Mouse (Mus musculus) hindbrain, embryonic 11.5 days (tissue): ENCODE measurements around the gene Rfk. TPM values are rescaled to one million over a fixed set of nuclear protein-coding genes. Genes with fewer than 3 reads are reported as not detected.
A peak's percentile ranks its signal among the peaks of the same experiment; 100 is the strongest.

ENCODE experiments used
- ATAC-seq: fragments of 200-750 bp; cut with Nextera tagmentation; 2 replicates; pipeline ENCODE4 v1.8.0; 2017; ENCODE audit warnings: mild to moderate bottlenecking, moderate TSS enrichment, moderate library complexity; ENCODE audit not compliant: low FRiP score
- DNase-seq: peaks from one replicate; pipeline ENCODE4 v3.0.0-alpha.2; 2015; ENCODE audit warnings: low spot score
- H3K27ac ChIP-seq: fragments of 300-500 bp; sonication (generic); 2 replicates; pipeline ENCODE4 v1.5.1; 2014; ENCODE audit warnings: mild to moderate bottlenecking, low read depth, low read length
- H3K27me3 ChIP-seq: fragments of 300-500 bp; sonication (generic); 2 replicates; pipeline ENCODE4 v1.6.1; 2014; ENCODE audit warnings: mild to moderate bottlenecking, low read length, moderate library complexity, mixed read lengths; ENCODE audit not compliant: control insufficient read depth, insufficient read depth
- H3K36me3 ChIP-seq: fragments of 300-500 bp; sonication (generic); 2 replicates; pipeline ENCODE4 v1.6.1; 2014; ENCODE audit warnings: mild to moderate bottlenecking, low read length, moderate library complexity, mixed read lengths; ENCODE audit not compliant: control insufficient read depth, insufficient read depth
- H3K4me1 ChIP-seq: fragments of 300-500 bp; sonication (generic); replicated peaks from 2 replicates; pipeline ENCODE4 v1.6.1; 2014; ENCODE audit warnings: low read length, mixed read lengths; ENCODE audit not compliant: control insufficient read depth, insufficient read depth
- H3K4me2 ChIP-seq: fragments of 300-500 bp; sonication (generic); replicated peaks from 2 replicates; pipeline ENCODE4 v1.6.1; 2014; ENCODE audit warnings: mild to moderate bottlenecking, low read depth, low read length
- H3K4me3 ChIP-seq: fragments of 300-500 bp; sonication (generic); 2 replicates; pipeline ENCODE4 v1.5.1; 2014; ENCODE audit warnings: low read depth, low read length
- H3K9ac ChIP-seq: fragments of 300-500 bp; sonication (generic); 2 replicates; pipeline ENCODE4 v1.6.1; 2014; ENCODE audit warnings: low read depth, low read length
- H3K9me3 ChIP-seq: fragments of 300-500 bp; sonication (generic); 2 replicates; pipeline ENCODE4 v1.6.1; 2016; ENCODE audit warnings: low read length; ENCODE audit not compliant: control insufficient read depth
- WGBS: fragments of 180-500 bp; shearing (Covaris S2); extraction: QIAGEN DNeasy Blood & Tissue Kit; methylation state at CpG from one replicate; pipeline ENCODE4 v1.1.7; 2014; 5-methylcytosine and 5-hydroxymethylcytosine counted together
- polyA plus RNA-seq: library from polyadenylated mRNA; unstranded; fragments of >200 nt; fragmentation: Nextera tagmentation; extraction: Ambion mirVana; gene quantifications from 2 replicates; pipeline ENCODE4 v1.2.1, GENCODE M21; 2014

Rfk gene
- polyA plus RNA-seq, 1 experiment from 2014 or later, result 82.6 TPM

DNA sequence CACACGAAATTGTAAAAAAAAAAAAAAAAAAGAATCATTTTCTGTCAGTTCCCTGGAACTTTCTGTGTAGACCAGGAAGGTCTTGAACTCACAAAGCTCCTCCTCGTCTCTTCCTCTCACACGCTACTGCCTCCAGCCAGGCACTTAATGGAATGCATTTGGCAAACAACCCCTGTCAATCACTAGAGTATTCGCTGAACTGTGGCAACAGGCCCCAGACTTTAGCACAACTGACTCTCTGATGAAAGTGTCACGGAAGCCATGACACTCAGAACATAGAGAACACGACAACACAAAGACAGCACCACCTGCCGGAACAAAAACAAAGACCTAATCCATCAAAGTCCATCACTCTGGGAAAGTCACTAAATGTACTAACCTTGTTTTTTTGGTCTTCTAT, 24.3 kb upstream of the Rfk start:
- ATAC-seq, result no peak
- Histone ChIP-seq H3K4me2 (no peak overlapping the region), H3K4me3 (no peak overlapping the region), H3K4me1 (no peaks in the 10 kb centered on the region), H3K36me3 (no peaks in the 10 kb centered on the region), H3K27me3 (no peaks in the 10 kb centered on the region), H3K9ac (no peak overlapping the region), H3K27ac (no peak overlapping the region), H3K9me3 (no peaks in the 10 kb centered on the region)
- WGBS, result 41% methylated on average over 7 of the region's 7 CpGs
- DNase-seq, result no peak

DNA sequence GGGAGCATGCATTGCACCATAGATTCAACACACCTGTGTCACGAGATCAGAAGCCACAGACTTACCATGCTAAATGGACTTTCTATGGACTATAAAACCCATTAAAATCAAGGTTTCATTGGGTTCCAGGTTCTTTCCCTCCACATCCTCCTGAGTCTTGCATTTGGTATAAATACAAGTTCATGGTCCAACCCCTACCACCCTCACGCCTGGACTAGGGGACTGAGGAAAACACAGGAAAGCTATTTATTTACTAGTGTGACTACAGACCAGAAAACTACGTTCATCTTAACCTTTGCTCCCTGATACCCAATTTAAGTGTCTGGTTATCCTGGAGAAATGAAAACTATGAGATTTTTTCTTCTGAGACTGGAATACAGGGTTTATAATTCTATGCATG, 21.1 kb upstream of the Rfk start, which contains the start of gene Gcnt1:
Gene Gcnt1, minus strand, starts transcription at position 144 of the 400 bp plus-strand sequence.
- no peaks in the 10 kb centered on the region for H3K4me1 ChIP-seq
- H3K36me3 ChIP-seq, result no peaks in the 10 kb centered on the region
- no peak within 1 kb of the TSS for H3K4me2 ChIP-seq
- H3K9me3 ChIP-seq, result no peaks in the 10 kb centered on the region
- WGBS, result 86% methylated on average over 3 of the region's 3 CpGs
- DNase-seq (no peak), ATAC-seq (no peak)
- no peak within 1 kb of the TSS for H3K27ac ChIP-seq
- no peak within 1 kb of the TSS for H3K9ac ChIP-seq
- H3K27me3 ChIP-seq, result no peaks in the 10 kb centered on the region
- H3K4me3 ChIP-seq, result no peak within 1 kb of the TSS

DNA sequence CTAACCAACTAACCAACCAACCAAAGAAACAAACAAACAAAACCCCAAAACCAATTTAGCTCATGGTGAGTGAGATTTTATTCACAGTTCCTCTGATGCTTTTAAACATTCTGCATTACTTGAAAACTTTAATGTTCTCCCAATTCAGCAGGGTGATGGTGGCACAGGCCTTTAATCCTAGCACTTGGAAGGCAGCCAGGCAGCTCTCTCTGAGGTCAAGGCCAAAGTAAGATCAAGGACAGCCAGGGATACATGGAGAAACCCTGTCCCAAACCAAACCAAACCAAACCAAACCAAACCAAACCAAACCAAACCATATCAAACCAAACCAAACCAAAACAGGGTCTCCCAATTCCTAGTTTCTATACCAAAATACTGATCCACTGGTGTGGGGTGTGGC, 15.0 kb upstream of the Rfk start:
- no peaks in the 10 kb centered on the region for H3K36me3 ChIP-seq
- no peaks in the 10 kb centered on the region for H3K9me3 ChIP-seq
- ATAC-seq, result no peak

DNA sequence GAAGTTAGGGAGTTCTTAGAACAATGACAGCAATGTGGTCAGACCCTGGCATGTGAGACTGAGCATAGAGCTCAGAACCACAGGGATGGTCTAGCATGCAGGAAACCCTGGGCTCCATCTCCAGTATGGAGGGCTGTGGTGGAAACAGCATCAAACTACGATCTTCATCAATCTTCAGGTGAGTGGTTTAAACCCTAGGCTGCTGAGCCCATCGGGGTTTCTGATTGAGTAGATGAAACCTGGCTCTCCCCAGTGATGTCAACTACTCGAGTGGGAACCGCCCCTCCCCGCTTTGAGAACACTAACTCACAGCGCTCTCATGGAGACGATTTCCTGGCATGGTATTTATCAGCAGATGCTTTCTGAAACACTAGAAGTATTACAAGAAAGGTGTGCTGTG, 13.3 kb upstream of the Rfk start:
- no peak overlapping the region for H3K27ac ChIP-seq
- ATAC-seq, result no peak
- 79% methylated on average over 7 of the region's 7 CpGs for WGBS

More for the DNA sequence above, 15.0 kb upstream of the Rfk start:
- no peak overlapping the region for H3K27ac ChIP-seq
- no peak overlapping the region for H3K4me3 ChIP-seq
- no peak overlapping the region for H3K4me2 ChIP-seq
- H3K27me3 ChIP-seq, result no peaks in the 10 kb centered on the region
- no peak overlapping the region for H3K9ac ChIP-seq
- no peaks in the 10 kb centered on the region for H3K4me1 ChIP-seq
- DNase-seq, result no peak

DNA sequence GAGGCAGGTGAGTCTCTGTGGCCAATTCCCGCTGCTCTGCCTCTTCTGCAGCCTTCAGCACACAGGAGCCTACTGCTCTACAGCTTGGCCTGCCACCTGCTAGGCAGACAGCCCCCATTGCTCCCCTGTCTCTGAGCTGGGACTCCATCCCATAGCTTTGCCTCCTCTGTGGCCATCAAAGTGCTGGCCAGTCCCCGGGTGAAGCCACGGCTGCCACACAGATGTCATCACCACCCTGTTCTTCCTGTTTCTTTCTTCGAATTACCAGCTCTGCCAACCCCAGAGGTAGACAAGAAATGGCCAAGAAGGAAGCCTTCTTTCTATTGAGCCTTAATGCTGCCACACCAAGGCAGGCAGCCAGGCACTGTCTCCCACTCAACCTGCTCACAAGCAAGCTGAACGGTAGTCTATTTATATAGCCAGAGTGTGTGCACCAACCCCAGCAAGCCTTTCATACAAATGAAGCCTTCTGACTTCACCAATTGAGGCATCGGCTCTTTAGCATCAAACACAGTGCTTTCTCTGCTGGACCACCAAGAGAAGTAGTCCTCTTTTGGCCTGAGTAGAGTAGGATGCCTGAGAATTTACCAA, 10.9 kb upstream of the Rfk start:
- WGBS, result 87% methylated on average over 6 of the region's 6 CpGs
- Histone ChIP-seq H3K9ac (no peak overlapping the region), H3K36me3 (no peaks in the 10 kb centered on the region), H3K4me3 (no peak overlapping the region), H3K9me3 (no peaks in the 10 kb centered on the region), H3K4me2 (no peak overlapping the region), H3K27ac (no peak overlapping the region), H3K27me3 (no peaks in the 10 kb centered on the region), H3K4me1 (no peaks in the 10 kb centered on the region)
- no peak for DNase-seq
- ATAC-seq, result no peak

More for the DNA sequence above, 13.3 kb upstream of the Rfk start:
- no peak overlapping the region for H3K9ac ChIP-seq
- no peaks in the 10 kb centered on the region for H3K9me3 ChIP-seq
- H3K4me3 ChIP-seq, result no peak overlapping the region
- no peak overlapping the region for H3K4me2 ChIP-seq
- no peaks in the 10 kb centered on the region for H3K4me1 ChIP-seq
- no peak for DNase-seq
- no peaks in the 10 kb centered on the region for H3K36me3 ChIP-seq
- no peaks in the 10 kb centered on the region for H3K27me3 ChIP-seq

DNA sequence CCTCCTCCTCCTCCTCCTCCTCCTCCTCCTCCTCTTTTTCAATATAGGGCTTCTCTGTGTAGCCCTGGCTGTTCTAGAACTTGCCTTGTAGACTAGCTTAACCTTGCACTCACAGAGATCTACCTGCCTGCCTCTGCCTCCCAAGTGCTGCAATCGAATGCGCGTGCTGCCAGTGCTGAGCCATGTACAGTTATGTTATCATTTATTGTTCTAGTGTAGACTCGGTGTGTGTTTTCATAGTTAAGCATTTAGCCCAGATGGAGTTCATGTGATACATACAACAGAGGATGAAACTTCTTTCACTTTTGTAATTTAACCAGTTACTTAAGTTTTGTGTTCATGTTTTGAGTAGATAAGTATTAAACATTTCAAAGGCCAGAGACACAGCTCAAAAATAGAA, 8.8 kb upstream of the Rfk start:
- Histone ChIP-seq H3K9me3 (no peaks in the 10 kb centered on the region), H3K4me3 (no peak overlapping the region), H3K4me1 (no peaks in the 10 kb centered on the region), H3K27ac (no peak overlapping the region), H3K4me2 (no peak overlapping the region), H3K27me3 (no peaks in the 10 kb centered on the region), H3K36me3 (no peaks in the 10 kb centered on the region), H3K9ac (no peak overlapping the region)
- ATAC-seq (no peak), DNase-seq (no peak)
- 96% methylated on average over 4 of the region's 4 CpGs for WGBS

DNA sequence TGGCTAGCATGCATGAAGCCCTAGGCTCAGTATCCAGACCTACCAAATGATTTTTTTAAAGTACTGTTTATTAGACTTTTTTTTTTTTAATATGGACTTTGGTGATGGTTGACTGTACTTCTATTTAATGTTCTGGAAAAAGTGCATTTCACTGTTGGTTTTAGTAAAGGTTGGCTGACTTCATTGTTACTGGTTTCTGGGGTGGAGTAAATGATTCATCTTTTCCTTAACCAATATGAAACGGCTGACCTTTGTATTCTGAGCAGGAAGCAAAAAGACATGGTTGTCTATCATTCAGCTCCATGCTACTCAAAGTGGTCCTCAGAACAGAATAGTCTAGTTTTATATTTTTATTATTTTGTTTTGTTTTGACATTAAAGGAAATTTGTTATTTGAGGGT, 8.4 kb upstream of the Rfk start:
- Histone ChIP-seq H3K9ac (no peak overlapping the region), H3K4me3 (no peak overlapping the region), H3K36me3 (no peaks in the 10 kb centered on the region), H3K9me3 (no peaks in the 10 kb centered on the region), H3K27me3 (no peaks in the 10 kb centered on the region), H3K27ac (no peak overlapping the region), H3K4me2 (no peak overlapping the region), H3K4me1 (no peaks in the 10 kb centered on the region)
- ATAC-seq (no peak), DNase-seq (no peak)
- 46% methylated on average over 1 of the region's 1 CpGs for WGBS

DNA sequence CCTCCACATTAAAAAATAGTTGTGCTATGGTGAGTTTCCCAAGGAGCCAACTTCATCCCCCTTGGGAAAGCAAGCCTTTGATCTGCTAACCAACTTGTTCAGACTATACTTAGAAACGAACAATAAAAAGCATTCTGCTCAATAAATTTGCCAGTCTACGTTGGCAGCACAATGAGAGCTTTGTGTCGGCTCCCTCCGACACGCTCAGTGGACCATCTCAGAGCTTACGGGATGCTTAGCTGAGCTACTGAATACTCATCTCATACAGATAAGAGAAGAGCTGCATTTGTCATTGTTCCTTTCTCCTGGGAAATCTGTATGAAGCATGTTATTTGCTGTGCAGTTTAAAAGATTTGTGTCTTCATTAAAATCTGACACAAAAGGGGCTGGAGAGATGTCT, 7.4 kb upstream of the Rfk start:
- no peaks in the 10 kb centered on the region for H3K4me1 ChIP-seq
- DNase-seq (peak; percentile 23), ATAC-seq (peak; percentile 58; the same call in 1 of the 2 replicates)
- H3K4me2 ChIP-seq, result no peak overlapping the region
- 32% methylated on average over 6 of the region's 6 CpGs for WGBS
- H3K9me3 ChIP-seq, result no peaks in the 10 kb centered on the region
- H3K4me3 ChIP-seq, result no peak overlapping the region
- H3K9ac ChIP-seq, result no peak overlapping the region
- H3K36me3 ChIP-seq, result no peaks in the 10 kb centered on the region
- no peaks in the 10 kb centered on the region for H3K27me3 ChIP-seq
- no peak overlapping the region for H3K27ac ChIP-seq

DNA sequence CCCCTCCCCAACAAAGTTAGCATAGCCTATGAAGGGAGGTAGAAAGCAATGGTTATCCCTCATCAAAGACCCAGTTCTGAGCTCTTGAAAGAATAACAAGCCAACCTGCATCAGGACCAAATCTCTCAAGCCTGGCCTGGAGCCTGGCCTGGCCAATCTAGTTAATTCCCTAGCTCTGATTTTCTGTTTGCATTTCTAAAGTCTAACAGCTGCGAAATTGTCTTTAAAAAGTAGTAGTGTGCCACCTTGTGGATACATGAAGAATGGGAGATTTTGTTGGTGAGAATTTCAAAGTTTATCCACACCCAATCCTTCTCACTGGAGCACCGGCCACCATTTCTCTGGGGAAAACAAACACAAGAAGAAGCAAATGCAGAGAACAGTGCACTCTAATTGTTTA, 5.4 kb upstream of the Rfk start:
- no peaks in the 10 kb centered on the region for H3K4me1 ChIP-seq
- no peak overlapping the region for H3K9ac ChIP-seq
- no peak overlapping the region for H3K27ac ChIP-seq
- no peak overlapping the region for H3K4me2 ChIP-seq
- no peaks in the 10 kb centered on the region for H3K27me3 ChIP-seq
- H3K36me3 ChIP-seq, result no peaks in the 10 kb centered on the region
- WGBS, result 22% methylated on average over 2 of the region's 2 CpGs
- DNase-seq (peak; percentile 37), ATAC-seq (no peak)
- no peak overlapping the region for H3K4me3 ChIP-seq
- no peaks in the 10 kb centered on the region for H3K9me3 ChIP-seq
